Mouse (Mus musculus) forelimb bud, embryonic 11.5 days (tissue): ENCODE measurements around the gene Matk.

Source experiments
- DNase-seq: peaks from one replicate; pipeline ENCODE4 v3.0.0-alpha.2; 2012; ENCODE audit warnings: low read depth, low spot score

Matk gene

DNA sequence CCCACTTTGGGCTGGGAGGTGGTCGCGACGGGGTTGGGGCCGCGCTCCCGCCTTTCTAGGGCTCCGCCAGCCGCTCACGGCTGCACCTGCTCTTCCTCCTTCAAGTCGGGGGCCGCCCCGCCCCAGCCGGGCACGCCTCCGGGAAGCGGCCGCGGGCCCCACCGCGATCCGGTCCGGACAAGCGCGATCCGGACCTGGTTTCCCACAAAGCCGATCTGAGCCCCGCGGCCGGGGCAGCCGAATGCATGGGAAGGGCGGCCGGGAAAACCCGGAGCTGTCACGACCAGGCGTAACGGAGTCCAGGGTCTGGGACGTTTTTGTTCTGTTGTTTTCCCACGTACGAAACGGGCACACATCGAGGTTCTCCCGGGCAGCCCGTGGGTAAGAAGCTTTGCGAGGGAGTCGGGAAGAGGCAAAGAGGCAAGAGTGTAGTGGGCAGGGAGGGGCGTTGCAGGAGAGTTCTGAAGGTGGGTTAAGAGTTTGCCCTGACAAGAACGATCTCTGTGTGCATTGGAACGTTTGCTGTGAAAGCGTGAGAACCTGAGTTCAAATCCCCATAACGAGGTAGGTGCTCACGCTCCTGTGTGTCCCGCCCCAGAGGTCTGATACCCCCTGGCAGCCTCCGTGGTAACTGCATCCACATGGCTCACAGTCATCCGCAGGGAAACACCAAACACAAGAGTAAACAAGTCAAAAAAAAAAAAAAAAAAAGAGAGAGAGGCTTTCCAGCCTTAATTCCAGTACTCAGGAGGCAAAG lies 33.1 kb downstream of the Matk start:
- DNase-seq: peak; percentile 89

GRCm38 (mm10) chr10:81286586-81286985 lies 33.9 kb downstream of the Matk start:
- no peak for DNase-seq

DNA sequence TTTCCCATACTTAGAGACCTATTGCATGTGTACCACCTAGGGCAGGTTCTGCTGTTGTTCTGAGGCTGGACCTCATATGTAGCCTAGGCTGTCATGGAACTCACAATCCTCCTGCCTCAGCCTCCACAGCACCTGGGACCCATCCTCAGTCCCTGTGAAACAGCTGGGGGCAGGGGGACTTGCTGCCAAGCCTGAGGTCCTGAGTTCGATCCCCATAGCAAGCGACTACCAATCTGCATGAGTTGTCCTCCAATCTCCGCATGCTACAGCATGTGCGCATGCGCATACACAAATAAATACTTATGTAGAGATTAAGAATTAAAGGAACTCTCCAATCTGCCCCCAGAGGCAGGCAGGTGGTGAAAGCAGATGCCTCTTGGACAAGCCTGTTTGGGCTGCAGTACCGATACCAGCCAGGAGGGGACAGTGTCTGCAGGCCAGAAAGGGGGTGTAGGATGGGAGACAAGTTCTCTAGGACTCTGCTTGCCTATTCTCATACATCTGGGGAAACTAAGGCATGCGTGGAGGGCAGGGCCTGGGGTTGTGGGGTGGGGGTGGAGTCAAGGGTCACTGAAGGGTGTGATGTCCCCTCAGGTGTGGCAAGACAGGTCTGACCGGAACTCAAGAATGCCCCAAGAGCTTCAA lies 34.9 kb downstream of the Matk start:
- peak; percentile 39 for DNase-seq

DNA sequence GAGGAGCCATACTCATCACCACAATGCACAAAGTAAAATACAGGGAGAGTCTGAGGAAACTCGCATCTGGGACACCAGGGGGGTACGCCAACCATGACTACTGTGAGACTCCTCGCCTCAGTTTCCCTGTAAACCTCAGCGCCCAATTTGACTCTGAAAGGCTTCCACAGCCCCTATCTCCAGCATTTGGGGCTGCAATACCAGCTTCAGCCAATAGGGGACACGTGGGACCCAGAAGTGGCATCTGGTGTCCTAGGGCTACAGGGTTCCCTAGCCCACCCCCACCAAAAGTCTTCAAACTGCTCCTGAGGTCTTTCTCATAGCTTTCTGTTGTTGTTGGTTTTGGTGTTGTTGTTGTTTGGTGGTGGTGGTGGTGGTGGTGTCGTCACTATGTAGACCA lies 35.9 kb downstream of the Matk start:
- DNase-seq: peak; percentile 49

- DNase-seq: peak; percentile 75
These were observed 36.5 kb downstream of the Matk start for GRCm38 (mm10) chr10:81289278-81289677.

DNA sequence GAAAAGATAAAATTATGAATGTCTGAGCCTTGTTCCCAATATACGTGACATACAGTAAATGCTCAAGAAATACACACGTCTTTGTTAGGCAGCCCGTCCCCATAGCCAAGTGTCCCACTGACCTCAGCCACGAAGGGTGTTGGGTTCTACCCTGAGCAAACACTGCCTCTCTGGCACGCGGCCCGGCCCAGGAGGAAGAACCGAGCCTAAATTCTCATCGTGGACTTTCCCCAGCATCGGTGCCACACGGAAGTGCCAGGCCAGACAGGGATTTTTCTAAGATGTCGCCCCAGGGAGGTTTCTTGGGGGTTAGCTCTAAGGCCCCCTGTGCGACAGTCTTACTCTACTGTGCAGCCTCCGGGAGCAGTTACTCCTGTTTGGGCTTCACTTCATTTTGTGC lies 37.1 kb downstream of the Matk start:
- no peak for DNase-seq

DNA sequence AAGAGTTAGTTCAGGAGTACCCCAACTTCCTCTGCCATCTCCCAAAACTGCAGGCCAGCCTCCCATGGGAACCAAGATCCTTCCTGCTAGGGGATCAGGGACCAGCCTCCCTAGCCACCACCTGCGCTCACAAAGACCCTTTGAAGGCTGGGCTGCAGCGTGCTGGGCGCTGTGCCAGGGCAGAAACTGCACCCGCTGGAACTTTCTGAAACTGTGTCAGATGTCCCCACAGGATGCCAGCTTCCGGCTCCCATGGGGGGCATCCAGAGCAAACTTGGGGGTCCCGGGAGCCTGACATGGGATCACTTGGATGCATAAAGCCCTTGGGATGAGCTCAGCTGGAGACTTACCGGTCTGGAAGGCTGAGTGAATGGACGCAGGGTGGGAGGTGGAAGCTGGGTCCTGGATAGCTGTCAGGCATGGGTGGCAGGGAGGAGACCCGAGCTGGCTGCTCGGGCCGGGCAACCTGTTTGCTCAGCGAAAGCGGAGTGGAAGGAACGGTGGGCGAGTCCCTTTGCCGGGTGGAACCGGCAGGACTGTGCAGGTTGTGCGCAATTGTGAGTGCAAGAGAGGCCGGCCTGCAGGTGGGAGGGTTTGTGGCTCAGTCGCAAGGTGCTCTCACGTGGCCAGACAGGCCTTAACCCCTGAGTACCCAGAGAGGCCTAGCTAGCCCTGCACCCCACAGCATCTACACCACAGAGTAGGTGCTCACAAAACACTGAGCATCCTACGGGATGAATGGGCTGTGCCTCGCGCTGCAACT lies 38.1 kb downstream of the Matk start:
- no peak for DNase-seq

DNA sequence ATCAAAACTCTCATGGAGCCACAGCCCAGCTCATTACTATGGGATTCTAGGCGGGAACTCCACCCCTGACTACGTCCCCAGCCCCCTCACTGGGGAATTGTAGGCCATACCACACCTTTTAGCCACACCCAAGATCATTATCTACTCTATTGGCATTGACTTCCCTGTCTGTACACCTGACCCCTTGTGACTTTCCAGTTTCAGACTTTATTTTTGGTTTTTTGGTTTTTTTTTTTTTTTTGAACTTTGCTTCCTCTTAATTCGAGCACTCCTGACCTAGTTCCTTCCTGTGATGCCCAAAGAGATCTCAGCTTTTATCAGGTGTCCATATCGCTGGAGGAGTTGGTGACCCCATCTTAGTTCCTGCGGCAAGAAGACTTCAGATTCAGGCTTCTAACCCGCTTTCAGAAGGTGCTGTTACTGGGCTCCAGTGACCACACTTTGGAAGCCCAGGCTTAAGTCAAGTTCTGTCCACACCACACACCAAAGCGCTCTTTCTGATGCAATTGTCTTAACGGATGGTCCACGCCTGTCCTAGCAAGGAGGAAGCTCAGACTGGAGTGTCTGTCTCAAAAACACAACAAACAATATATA lies 38.9 kb downstream of the Matk start, which contains the start of gene Tjp3:
Gene Tjp3 (minus strand): TSS at position 71 of the 594 bp plus-strand sequence.
- DNase-seq: no peak

GRCm38 (mm10) chr10:81292554-81293333 lies 40.0 kb downstream of the Matk start, which contains the start of gene Pip5k1c:
Gene Pip5k1c, plus strand, starts transcription at chr10:81292963.
- DNase-seq: peak; percentile 100

- DNase-seq: no peak
These were observed 40.7 kb downstream of the Matk start for GRCm38 (mm10) chr10:81293334-81294030.

DNA sequence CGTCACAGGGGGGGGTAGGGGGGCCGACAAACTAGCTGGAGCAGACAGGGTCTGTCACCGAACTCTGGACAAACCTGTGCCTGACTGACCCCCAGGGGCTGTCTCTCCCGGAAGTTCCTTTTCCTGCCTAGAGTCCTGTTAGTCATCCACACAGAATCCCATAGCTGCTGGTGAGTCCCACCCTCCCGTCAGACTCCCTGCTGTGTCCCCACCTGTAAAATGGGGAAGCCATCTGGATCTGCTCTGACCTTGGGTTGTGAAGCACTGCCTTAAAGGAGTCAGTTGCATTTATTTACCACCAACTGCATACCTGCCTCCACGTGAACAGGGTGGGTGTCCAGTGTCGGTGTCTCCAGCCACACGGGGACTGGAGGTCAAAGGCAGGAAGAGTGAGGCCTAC lies 41.7 kb downstream of the Matk start:
- DNase-seq: no peak

GRCm38 (mm10) chr10:81295185-81295584 lies 42.5 kb downstream of the Matk start:
- no peak for DNase-seq

DNA sequence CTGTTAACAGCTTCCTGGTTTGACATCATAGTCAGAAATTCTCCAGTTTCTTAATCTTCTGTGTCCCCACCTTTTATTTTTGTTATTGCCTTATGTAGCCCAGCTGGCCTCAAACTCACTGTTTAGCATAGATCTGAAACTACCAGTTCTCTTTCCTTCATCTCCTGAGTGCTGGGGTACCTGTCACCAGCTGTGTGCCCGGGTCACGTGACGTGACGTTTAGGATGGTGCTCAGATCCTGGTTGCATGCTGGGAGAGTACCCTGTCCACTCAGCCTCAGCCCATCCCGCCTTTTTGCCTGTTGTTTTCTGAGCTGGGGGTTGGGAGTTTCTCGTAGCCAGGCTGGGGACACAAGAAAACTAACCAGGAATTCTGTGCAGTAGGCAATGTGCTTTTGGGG lies 44.5 kb downstream of the Matk start:
- DNase-seq: no peak

DNA sequence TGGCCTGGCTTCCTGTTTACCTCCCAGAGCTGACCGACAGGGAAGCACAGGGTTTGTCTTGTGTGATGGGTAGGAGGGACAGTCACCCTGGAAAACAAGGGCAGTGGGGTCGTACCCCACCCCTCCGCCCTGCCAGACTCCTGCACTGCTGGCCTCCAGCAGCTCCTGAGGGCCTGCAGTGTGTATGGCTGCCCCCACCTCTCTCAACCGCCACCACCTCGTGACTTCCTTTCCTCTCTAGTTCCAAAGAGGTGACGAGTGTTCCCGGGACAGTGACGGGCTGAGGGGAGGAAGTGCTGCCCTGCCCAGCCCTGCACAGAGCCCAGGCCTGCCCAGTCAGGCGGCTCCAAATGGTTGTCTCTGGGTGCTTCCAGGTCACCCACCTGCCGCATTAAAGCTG lies 45.1 kb downstream of the Matk start:
- DNase-seq: no peak

DNA sequence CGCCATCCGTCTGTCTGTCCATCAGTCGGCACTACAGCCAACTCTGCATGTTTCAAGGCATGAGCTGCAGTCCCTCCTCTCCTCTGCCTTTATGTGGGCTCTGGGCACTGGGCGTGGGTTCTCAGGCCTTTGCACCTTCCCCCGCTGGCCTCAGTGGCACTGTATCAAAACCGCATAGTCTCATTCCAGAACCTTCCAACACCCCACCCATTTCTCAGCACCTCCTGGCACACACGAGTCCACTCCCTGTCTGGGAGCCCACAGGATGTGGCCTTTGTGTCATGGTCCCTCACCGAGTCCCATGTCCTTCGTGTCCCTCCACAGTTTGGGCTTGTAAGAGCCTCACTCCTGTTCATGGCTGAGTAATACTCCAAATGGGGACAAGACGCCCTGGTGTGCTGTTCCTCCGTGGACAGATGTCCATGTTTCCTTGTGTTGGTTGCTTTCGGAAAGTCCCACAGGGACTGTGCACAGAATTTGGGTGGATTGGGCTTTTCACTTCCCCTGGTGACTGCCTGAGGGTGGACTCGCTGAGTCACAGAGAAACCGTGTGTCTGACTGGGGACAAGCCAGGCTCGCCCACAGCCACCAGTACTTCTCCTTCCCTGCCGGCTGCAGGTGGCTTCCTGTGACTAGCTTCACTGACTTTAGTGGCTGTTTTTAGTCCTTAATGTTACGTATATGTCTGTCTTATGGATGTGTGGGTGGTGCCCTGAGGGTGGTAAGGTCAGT lies 45.8 kb downstream of the Matk start:
- no peak for DNase-seq

DNA sequence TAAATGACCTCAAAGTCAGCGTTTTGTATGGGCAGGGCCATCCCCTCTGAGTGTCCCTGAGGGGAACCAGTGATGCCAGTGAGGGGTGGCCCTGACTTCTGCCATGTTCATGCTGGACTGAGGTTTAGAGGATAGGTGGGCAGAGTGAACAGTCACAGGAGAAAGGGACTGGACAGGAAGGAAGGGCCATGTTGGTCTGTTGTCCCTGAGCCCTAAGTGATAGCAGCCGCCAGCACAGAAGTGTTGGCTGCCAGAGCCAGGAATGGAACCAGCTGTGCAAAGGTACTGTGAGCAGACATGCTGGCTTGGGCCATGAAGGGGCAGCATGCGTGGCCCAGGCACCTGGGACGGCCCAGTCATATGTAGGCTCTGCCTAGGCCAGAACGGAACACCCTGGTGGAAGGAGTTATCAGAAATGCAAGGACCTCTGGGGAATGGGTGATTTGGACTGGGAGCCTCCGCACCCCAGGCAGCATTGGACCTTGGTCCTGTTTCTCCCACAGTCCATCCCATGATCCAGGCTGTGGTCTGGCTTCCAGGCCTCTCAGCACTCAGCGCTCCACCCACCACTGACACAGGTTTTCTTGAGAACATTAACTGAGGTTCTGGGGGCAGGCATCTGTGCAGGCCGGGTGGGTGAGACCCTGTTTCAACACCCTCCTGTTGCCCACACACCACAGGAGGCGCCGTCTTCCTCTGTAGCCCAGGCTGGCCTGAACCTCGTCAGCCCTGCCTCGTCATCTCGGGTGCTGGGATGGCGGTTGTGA lies 47.0 kb downstream of the Matk start:
- DNase-seq: no peak

DNA sequence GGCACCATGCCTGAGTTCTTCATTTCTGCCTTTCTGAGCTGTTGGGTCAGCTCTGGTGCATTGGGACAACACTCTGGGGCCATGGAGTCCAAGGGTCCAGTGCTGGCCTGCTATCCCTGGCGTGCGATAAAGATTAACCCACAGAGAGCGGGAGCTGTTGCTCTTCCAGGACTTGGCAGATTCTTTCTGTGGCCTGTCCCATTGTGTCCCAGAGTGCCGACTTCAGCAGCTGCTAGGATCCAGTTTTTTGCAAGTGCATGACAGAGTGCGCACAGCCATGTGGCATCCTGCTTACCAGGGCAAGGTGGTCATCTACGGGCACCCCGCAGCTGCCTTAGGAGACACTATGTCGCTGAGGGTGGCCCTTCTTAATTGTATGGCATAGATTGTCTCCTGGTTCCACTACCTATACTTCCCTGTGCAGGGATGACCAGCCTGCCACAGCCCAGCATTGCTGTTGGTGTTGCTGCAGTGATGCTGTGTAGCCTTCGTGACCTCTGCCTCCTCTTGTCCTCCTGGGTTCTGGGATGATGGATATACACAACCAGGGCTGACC lies 47.7 kb downstream of the Matk start:
- DNase-seq: no peak

- DNase-seq: no peak
These were observed 48.6 kb downstream of the Matk start for GRCm38 (mm10) chr10:81301321-81301720.

DNA sequence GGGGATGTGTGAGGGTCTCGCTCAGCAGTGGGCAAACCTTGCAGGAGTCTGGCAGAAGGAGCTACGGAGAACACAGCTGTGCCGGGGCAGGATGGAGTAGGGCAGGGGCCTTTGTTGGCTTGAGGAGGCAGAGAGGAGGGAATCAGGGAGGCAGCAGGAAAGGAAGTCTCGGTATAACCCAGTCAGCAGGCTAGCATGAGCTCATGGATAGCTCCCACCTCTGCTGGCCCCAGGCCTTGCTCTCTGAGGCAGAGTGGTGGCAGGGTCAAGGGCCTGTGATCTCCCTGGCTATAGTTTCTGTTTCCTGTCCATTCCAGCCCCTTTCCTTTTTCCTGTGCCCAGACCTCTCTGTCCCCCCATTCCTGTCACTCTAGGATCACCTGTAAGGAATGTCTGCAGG lies 49.6 kb downstream of the Matk start:
- DNase-seq: no peak
